Mouse (Mus musculus): ENCODE measurements at regions not wholly inside any gene's neighbourhood (a gene's known extent, or its start where the extent isn't known, plus 50 kb on each side); places are given as distances from the start of the nearest gene placed in this dataset.

DNA sequence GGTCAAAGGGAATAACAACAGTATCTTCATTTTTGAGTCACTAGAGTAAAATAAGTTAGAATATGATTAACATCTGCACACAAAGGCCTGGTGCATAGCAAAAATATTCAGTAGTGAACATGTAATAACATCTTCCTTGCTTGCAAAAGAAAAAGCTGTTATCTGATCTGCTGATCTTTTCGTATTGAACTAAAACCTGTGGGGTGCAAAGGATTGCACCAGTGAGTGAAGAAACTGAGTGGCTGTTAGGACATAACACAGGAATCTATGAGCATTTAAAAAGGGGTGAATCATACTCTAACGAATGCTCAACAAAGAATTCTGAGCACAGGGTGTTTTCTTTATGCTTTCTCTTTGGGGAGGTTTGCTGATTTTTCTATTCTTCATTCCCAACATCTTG, 592.2 kb upstream of the Slit2 start:
- 83% methylated on average over 2 of the region's 2 CpGs for WGBS
- H3K9me3 ChIP-seq (ENCODE audit: control insufficient read depth, low read length), result no peaks in the 10 kb centered on the region
- H3K4me3 ChIP-seq (ENCODE audit: low read depth, low read length), result no peak overlapping the region
- no peaks in the 10 kb centered on the region for H3K4me1 ChIP-seq (ENCODE audit: control insufficient read depth, insufficient read depth, low read length)
- no peak overlapping the region for H3K9ac ChIP-seq (ENCODE audit: low read length)
- H3K27ac ChIP-seq (ENCODE audit: low read depth, low read length), result no peak overlapping the region
- H3K27me3 ChIP-seq (ENCODE audit: control insufficient read depth, insufficient read depth, low read length), result no peaks in the 10 kb centered on the region
- no peak overlapping the region for H3K4me2 ChIP-seq (ENCODE audit: low read depth)
- DNase-seq (ENCODE audit: low spot score) (no peak), ATAC-seq (ENCODE audit: insufficient read depth, low FRiP score, low TSS enrichment) (no peak)
- H3K36me3 ChIP-seq (ENCODE audit: control insufficient read depth, insufficient read depth, low read length), result no peaks in the 10 kb centered on the region

- Histone ChIP-seq H3K9ac (ENCODE audit: low read length) (no peak overlapping the region), H3K27ac (ENCODE audit: low read depth, low read length) (no peak overlapping the region), H3K27me3 (ENCODE audit: control insufficient read depth, insufficient read depth, low read length) (no peaks in the 10 kb centered on the region), H3K4me1 (ENCODE audit: control insufficient read depth, insufficient read depth, low read length) (no peaks in the 10 kb centered on the region), H3K4me3 (ENCODE audit: low read depth, low read length) (no peak overlapping the region), H3K36me3 (ENCODE audit: control insufficient read depth, insufficient read depth, low read length) (no peaks in the 10 kb centered on the region), H3K4me2 (ENCODE audit: low read depth) (no peak overlapping the region), H3K9me3 (ENCODE audit: control insufficient read depth, low read length) (no peaks in the 10 kb centered on the region)
- 73% methylated on average over 9 of the region's 9 CpGs for WGBS
- ATAC-seq (ENCODE audit: insufficient read depth, low FRiP score, low TSS enrichment) (no peak), DNase-seq (ENCODE audit: low spot score) (no peak)
Measured at GRCm38 (mm10) chr5:47396874-47397273, 586.1 kb upstream of the Slit2 start.

- Histone ChIP-seq H3K9me3 (ENCODE audit: control insufficient read depth, low read length) (no peaks in the 10 kb centered on the region), H3K9ac (ENCODE audit: low read length) (no peak overlapping the region), H3K36me3 (ENCODE audit: control insufficient read depth, insufficient read depth, low read length) (no peaks in the 10 kb centered on the region), H3K4me1 (ENCODE audit: control insufficient read depth, insufficient read depth, low read length) (no peaks in the 10 kb centered on the region), H3K27me3 (ENCODE audit: control insufficient read depth, insufficient read depth, low read length) (no peaks in the 10 kb centered on the region), H3K4me2 (ENCODE audit: low read depth) (no peak overlapping the region), H3K4me3 (ENCODE audit: low read depth, low read length) (no peak overlapping the region), H3K27ac (ENCODE audit: low read depth, low read length) (no peak overlapping the region)
- ATAC-seq (ENCODE audit: insufficient read depth, low FRiP score, low TSS enrichment) (0 out of 2 replicates have a peak, but pooled peaks have one; percentile 67), DNase-seq (ENCODE audit: low spot score) (no peak)
- WGBS, result 54% methylated on average over 2 of the region's 2 CpGs
Measured at GRCm38 (mm10) chr5:47421916-47422315, 561.0 kb upstream of the Slit2 start.

DNA sequence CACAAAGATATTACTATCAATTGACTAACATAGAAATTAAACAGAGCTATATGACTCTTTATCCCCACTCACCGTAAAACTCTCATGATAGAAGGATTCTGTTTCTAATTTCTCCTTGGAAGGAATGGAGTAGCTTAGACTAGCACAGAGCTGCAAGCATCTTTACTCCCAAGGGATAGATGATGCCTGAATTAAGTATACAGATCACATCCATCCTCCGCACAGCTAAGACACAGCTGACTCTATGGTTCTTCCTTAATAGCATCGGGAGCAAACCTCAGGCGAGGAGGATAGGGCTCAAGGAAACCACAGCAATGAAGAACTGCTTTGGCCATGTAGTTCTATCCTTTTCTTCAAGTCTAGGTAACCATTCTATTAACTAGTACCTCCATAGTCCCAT, 556.9 kb upstream of the Slit2 start:
- ATAC-seq (ENCODE audit: insufficient read depth, low FRiP score, low TSS enrichment) (no peak), DNase-seq (ENCODE audit: low spot score) (no peak)
- no peak overlapping the region for H3K27ac ChIP-seq (ENCODE audit: low read depth, low read length)
- no peaks in the 10 kb centered on the region for H3K36me3 ChIP-seq (ENCODE audit: control insufficient read depth, insufficient read depth, low read length)
- H3K9ac ChIP-seq (ENCODE audit: low read length), result no peak overlapping the region
- no peaks in the 10 kb centered on the region for H3K27me3 ChIP-seq (ENCODE audit: control insufficient read depth, insufficient read depth, low read length)
- no peaks in the 10 kb centered on the region for H3K9me3 ChIP-seq (ENCODE audit: control insufficient read depth, low read length)
- no peaks in the 10 kb centered on the region for H3K4me1 ChIP-seq (ENCODE audit: control insufficient read depth, insufficient read depth, low read length)
- no peak overlapping the region for H3K4me2 ChIP-seq (ENCODE audit: low read depth)
- H3K4me3 ChIP-seq (ENCODE audit: low read depth, low read length), result no peak overlapping the region
- WGBS, result 86% methylated on average over 4 of the region's 4 CpGs

GRCm38 (mm10) chr5:47426467-47426866, 556.5 kb upstream of the Slit2 start:
- no peak overlapping the region for H3K9ac ChIP-seq (ENCODE audit: low read length)
- H3K4me1 ChIP-seq (ENCODE audit: control insufficient read depth, insufficient read depth, low read length), result no peaks in the 10 kb centered on the region
- no peak overlapping the region for H3K27ac ChIP-seq (ENCODE audit: low read depth, low read length)
- H3K4me3 ChIP-seq (ENCODE audit: low read depth, low read length), result no peak overlapping the region
- H3K4me2 ChIP-seq (ENCODE audit: low read depth), result no peak overlapping the region
- WGBS, result 79% methylated on average over 6 of the region's 6 CpGs
- no peaks in the 10 kb centered on the region for H3K27me3 ChIP-seq (ENCODE audit: control insufficient read depth, insufficient read depth, low read length)
- H3K36me3 ChIP-seq (ENCODE audit: control insufficient read depth, insufficient read depth, low read length), result no peaks in the 10 kb centered on the region
- ATAC-seq (ENCODE audit: insufficient read depth, low FRiP score, low TSS enrichment) (no peak), DNase-seq (ENCODE audit: low spot score) (no peak)
- no peaks in the 10 kb centered on the region for H3K9me3 ChIP-seq (ENCODE audit: control insufficient read depth, low read length)

- Histone ChIP-seq H3K4me3 (ENCODE audit: low read depth, low read length) (no peak overlapping the region), H3K4me1 (ENCODE audit: control insufficient read depth, insufficient read depth, low read length) (no peaks in the 10 kb centered on the region), H3K36me3 (ENCODE audit: control insufficient read depth, insufficient read depth, low read length) (no peaks in the 10 kb centered on the region), H3K27ac (ENCODE audit: low read depth, low read length) (no peak overlapping the region), H3K9ac (ENCODE audit: low read length) (no peak overlapping the region), H3K9me3 (ENCODE audit: control insufficient read depth, low read length) (no peaks in the 10 kb centered on the region), H3K27me3 (ENCODE audit: control insufficient read depth, insufficient read depth, low read length) (no peaks in the 10 kb centered on the region), H3K4me2 (ENCODE audit: low read depth) (no peak overlapping the region)
- DNase-seq (ENCODE audit: low spot score) (no peak), ATAC-seq (ENCODE audit: insufficient read depth, low FRiP score, low TSS enrichment) (no peak)
- 62% methylated on average over 10 of the region's 10 CpGs for WGBS
Measured at GRCm38 (mm10) chr5:47429217-47430172, 553.4 kb upstream of the Slit2 start.

DNA sequence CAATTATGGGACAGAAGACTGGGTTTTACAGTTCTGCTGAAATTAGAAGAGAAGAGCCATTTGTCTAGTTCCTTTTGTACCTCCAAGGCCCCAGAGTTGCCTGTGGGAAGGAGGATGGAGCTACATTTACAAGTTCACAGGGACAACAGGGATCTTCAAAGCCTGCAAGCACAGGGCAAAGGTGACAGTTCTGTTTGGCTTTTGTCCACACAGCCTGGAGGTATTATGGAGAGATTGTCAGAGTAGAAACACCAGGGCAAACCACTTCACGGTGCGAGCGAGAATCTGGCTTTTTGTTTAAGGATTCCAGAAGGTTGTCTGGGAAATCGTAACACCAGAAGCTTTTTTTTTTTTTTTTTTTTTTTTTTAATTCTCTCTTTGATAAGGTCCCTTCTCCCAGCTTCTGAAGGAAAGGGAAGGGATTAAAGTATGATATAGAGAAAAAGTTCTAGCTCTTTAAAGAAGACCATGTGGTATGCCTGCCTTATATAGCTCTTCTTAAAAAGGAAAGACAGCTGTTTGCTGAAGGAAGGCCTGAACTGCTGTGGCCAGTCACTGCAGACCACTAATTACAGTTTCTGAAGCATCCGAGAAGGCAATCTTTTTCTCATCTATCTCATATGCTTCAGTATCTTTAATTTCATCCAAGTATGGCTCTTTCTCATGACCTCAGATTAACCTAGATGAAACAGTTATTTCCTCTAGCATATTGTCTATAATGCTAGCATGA, 551.2 kb upstream of the Slit2 start:
- no peak overlapping the region for H3K4me3 ChIP-seq (ENCODE audit: low read depth, low read length)
- no peak for DNase-seq (ENCODE audit: low spot score)
- ATAC-seq (ENCODE audit: insufficient read depth, low FRiP score, low TSS enrichment), result no peak
- H3K9ac ChIP-seq (ENCODE audit: low read length), result no peak overlapping the region
- H3K27ac ChIP-seq (ENCODE audit: low read depth, low read length), result no peak overlapping the region
- 17% methylated on average over 5 of the region's 5 CpGs for WGBS
- H3K9me3 ChIP-seq (ENCODE audit: control insufficient read depth, low read length), result no peaks in the 10 kb centered on the region
- no peaks in the 10 kb centered on the region for H3K36me3 ChIP-seq (ENCODE audit: control insufficient read depth, insufficient read depth, low read length)
- no peak overlapping the region for H3K4me2 ChIP-seq (ENCODE audit: low read depth)
- no peaks in the 10 kb centered on the region for H3K27me3 ChIP-seq (ENCODE audit: control insufficient read depth, insufficient read depth, low read length)
- no peaks in the 10 kb centered on the region for H3K4me1 ChIP-seq (ENCODE audit: control insufficient read depth, insufficient read depth, low read length)

GRCm38 (mm10) chr5:47436455-47436854, 546.5 kb upstream of the Slit2 start:
- Histone ChIP-seq H3K4me1 (ENCODE audit: control insufficient read depth, insufficient read depth, low read length) (no peaks in the 10 kb centered on the region), H3K36me3 (ENCODE audit: control insufficient read depth, insufficient read depth, low read length) (no peaks in the 10 kb centered on the region), H3K9me3 (ENCODE audit: control insufficient read depth, low read length) (no peaks in the 10 kb centered on the region), H3K4me2 (ENCODE audit: low read depth) (no peak overlapping the region), H3K9ac (ENCODE audit: low read length) (no peak overlapping the region), H3K27ac (ENCODE audit: low read depth, low read length) (no peak overlapping the region), H3K27me3 (ENCODE audit: control insufficient read depth, insufficient read depth, low read length) (no peaks in the 10 kb centered on the region), H3K4me3 (ENCODE audit: low read depth, low read length) (no peak overlapping the region)
- DNase-seq (ENCODE audit: low spot score) (no peak), ATAC-seq (ENCODE audit: insufficient read depth, low FRiP score, low TSS enrichment) (no peak)
- WGBS, result 48% methylated on average over 3 of the region's 3 CpGs
